Mouse (Mus musculus): ENCODE data around the gene Gm21820. TPM values are rescaled to one million over a fixed set of nuclear protein-coding genes. Genes with fewer than 3 reads are reported as not detected.
"Not testable (repeated sequence)": the region's sequence is repeated elsewhere in the genome, so short reads cannot be mapped to it uniquely, and the experiment has no call there.

Gene Gm21820
- total RNA-seq (2021) (not detected), polyA plus RNA-seq (2012; rRNA removed) (not detected in 2 replicates)
- long read RNA-seq, result 0 reads

- DNase-seq, result not testable (repeated sequence)
These were observed at the start of gene Gm21820 for GRCm38 (mm10) chrY:5249341-5249740. Gene Gm21820 (minus strand): TSS chrY:5249441.

Other genes starting within 250 kb of the Gm21820 start
- gene Gm20918, start 205.5 kb downstream of the Gm21820 start, total RNA-seq (2021), result not detected
- not detected in 2 replicates for gene Gm20918, start 205.5 kb downstream of the Gm21820 start, polyA plus RNA-seq (2012; rRNA removed)